ENCODE assay signal across 29 mouse cellular contexts in the genomic region with DNA sequence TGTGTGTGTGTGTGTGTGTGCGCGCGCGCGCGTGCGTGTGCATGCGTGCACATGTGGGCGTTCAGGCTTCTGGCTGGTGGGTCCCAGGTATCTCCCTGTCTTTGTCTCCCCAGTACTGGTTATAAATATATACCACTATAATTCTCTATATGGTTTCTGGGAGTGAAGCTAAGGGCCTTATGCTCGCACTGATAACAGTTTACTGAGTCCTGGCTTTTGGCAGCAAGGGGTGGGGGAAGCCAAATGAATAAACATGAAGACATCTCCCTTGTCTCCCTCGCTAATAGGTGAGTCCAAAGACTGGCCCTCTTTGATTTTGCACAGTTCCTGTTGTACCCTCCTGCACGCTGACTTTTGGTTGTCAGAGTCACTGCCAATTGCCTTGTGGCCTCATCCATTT. TPM values are rescaled to one million over a fixed set of nuclear protein-coding genes. Genes with fewer than 3 reads are reported as not detected.
A peak's percentile ranks its signal among the peaks of the same experiment; 100 is the strongest.
DNase-seq lines count a peak whose midpoint lies in the region; ATAC-seq and TF ChIP-seq lines count a peak whose summit lies in the region.
"Had no signal": no experiment of that assay in that cellular context is flagged by ENCODE, and none has a peak within 500 bp of the region (broad histone marks: within the 10 kb centered on the region; RNA-seq: fewer than 3 reads in every experiment).

No protein-coding gene starts in this region.

- DNase-seq in left cerebral cortex, adult 2 months (ENCODE audit: extremely low spot score in 1 of 2, low spot score in 2 of 2), result no peak
- no peak for DNase-seq in left cerebral cortex, adult 18-20 months (ENCODE audit: low spot score in 2 of 2)
- no peak for DNase-seq in midbrain, embryonic 10.5 days (ENCODE audit: low spot score)
- DNase-seq: adrenal gland, adult 8-10 months; adrenal gland, postnatal 14 days; adrenal gland, postnatal 36 days; B cell, adult 2 months; cerebellum, adult 18-20 months; cerebellum, adult 8-10 months; cerebellum, adult 9-11 months; cerebellum, postnatal 14 days; cerebellum, postnatal 36 days; embryo, embryonic 11 days had no signal

- no peaks in the 10 kb centered on the region for H3K4me1 ChIP-seq in midbrain, embryonic 12.5 days
- H3K4me1 ChIP-seq in midbrain, embryonic 10.5 days, result no peaks in the 10 kb centered on the region
- H3K4me1 ChIP-seq in olfactory bulb, adult 2 months (ENCODE audit: control insufficient read depth, insufficient read depth, low read length), result peaks cover 43% of the 10 kb centered on the region
- H3K4me1 ChIP-seq: embryonic facial prominence, embryonic 13.5 days; embryonic facial prominence, embryonic 15.5 days; forebrain, embryonic 10.5 days; forebrain, embryonic 12.5 days had no signal

- intact Hi-C loops in left cerebral cortex, adult 2 months (cut with DNase I), result no loop called here

- no peaks in the 10 kb centered on the region for H3K36me3 ChIP-seq in midbrain, embryonic 12.5 days
- no peaks in the 10 kb centered on the region for H3K36me3 ChIP-seq in midbrain, embryonic 10.5 days
- H3K36me3 ChIP-seq: embryonic facial prominence, embryonic 13.5 days; embryonic facial prominence, embryonic 15.5 days; forebrain, embryonic 10.5 days; forebrain, embryonic 12.5 days; G1E had no signal

- H3K9ac ChIP-seq in midbrain, embryonic 12.5 days (replicated peaks), result 0 out of 2 replicates have a peak overlapping the region, but pooled peaks have one; percentile 11
- H3K9ac ChIP-seq: embryonic facial prominence, embryonic 13.5 days; embryonic facial prominence, embryonic 15.5 days; forebrain, embryonic 12.5 days had no signal

- ATAC-seq in midbrain, embryonic 12.5 days (ENCODE audit: low FRiP score, low read depth), result no peak
- no peak for ATAC-seq in megakaryocyte, adult 5-6 weeks (ENCODE audit: poor library complexity, severe bottlenecking)
- ATAC-seq: activated CD4-positive, CD25-positive, alpha-beta regulatory T cell, adult 4 months; CD4-positive, CD25-positive, alpha-beta regulatory T cell, adult 4 months; forebrain, embryonic 14.5 days; forebrain, embryonic 16.5 days; Patski had no signal

- H3K27me3 ChIP-seq in midbrain, embryonic 12.5 days, result no peaks in the 10 kb centered on the region
- 0 out of 2 replicates have a peak, but pooled peaks cover 4% of the 10 kb centered on the region for H3K27me3 ChIP-seq in midbrain, embryonic 10.5 days (ENCODE audit: low read depth, poor library complexity, severe bottlenecking)
- H3K27me3 ChIP-seq: embryonic facial prominence, embryonic 15.5 days; Patski had no signal

- no peak for TF ChIP-seq POLR2A in olfactory bulb, adult 2 months (IDR thresholded peaks at IDR 0.05; ENCODE audit: insufficient read depth, low read depth, low read length)

- WGBS in midbrain, embryonic 12.5 days, result 92% methylated on average over 12 of the region's 12 CpGs
- WGBS in midbrain, embryonic 10.5 days, result 92% methylated on average over 12 of the region's 12 CpGs
- 90% methylated on average over 12 of the region's 12 CpGs for WGBS in olfactory bulb, adult 2 months

- no peak overlapping the region for H3K4me3 ChIP-seq in left cerebral cortex, adult 2 months
- no peak overlapping the region for H3K4me3 ChIP-seq in midbrain, embryonic 12.5 days
- no peak overlapping the region for H3K4me3 ChIP-seq in midbrain, embryonic 10.5 days
- H3K4me3 ChIP-seq in olfactory bulb, adult 2 months (ENCODE audit: insufficient read depth, low read depth, low read length), result no peak overlapping the region
- H3K4me3 ChIP-seq: embryonic facial prominence, embryonic 13.5 days; embryonic facial prominence, embryonic 15.5 days; erythroblast, embryonic 14.5 days; forebrain, embryonic 10.5 days; forebrain, embryonic 12.5 days had no signal

- no peak overlapping the region for H3K4me2 ChIP-seq in midbrain, embryonic 12.5 days (replicated peaks)
- H3K4me2 ChIP-seq: embryonic facial prominence, embryonic 13.5 days; embryonic facial prominence, embryonic 15.5 days; forebrain, embryonic 12.5 days had no signal

- H3K9me3 ChIP-seq in midbrain, embryonic 12.5 days, result no peaks in the 10 kb centered on the region
- H3K9me3 ChIP-seq in midbrain, embryonic 10.5 days (replicated peaks), result no peaks in the 10 kb centered on the region
- H3K9me3 ChIP-seq: embryonic facial prominence, embryonic 13.5 days; embryonic facial prominence, embryonic 15.5 days; forebrain, embryonic 10.5 days; forebrain, embryonic 12.5 days had no signal

- TF ChIP-seq CTCF in left cerebral cortex, adult 2 months (IDR thresholded peaks at IDR 0.05), result no peak
- TF ChIP-seq CTCF in olfactory bulb, adult 2 months (IDR thresholded peaks at IDR 0.05; ENCODE audit: insufficient read depth, low read depth, low read length), result no peak

- H3K27ac ChIP-seq in left cerebral cortex, adult 2 months, result peak overlapping the region; percentile 36; the same call in 1 of the 2 replicates
- no peak overlapping the region for H3K27ac ChIP-seq in midbrain, embryonic 12.5 days (replicated peaks)
- H3K27ac ChIP-seq in midbrain, embryonic 10.5 days (replicated peaks), result no peak overlapping the region
- H3K27ac ChIP-seq in olfactory bulb, adult 2 months (ENCODE audit: insufficient read depth, low read depth, low read length), result 0 out of 2 replicates have a peak overlapping the region, but pooled peaks have one; percentile 33
- H3K27ac ChIP-seq: embryonic facial prominence, embryonic 13.5 days; embryonic facial prominence, embryonic 15.5 days; forebrain, embryonic 10.5 days; forebrain, embryonic 12.5 days had no signal

RNA-seq across cellular contexts. Expression of a gene that starts 32.2 kb away (rescaled TPM):
- total RNA-seq in left cerebral cortex, adult 2 months (2021), result 100 to 1,000 TPM; 220 to 221 TPM
- 100 to 1,000 TPM; 200 to 217 TPM for total RNA-seq in left cerebral cortex, adult 18-20 months (2021)
- 7.7 and 9.6 TPM in 2 replicates for polyA plus RNA-seq in midbrain, embryonic 12.5 days (2016; fragmentation: Nextera tagmentation; extraction: Ambion mirVana)
- polyA plus RNA-seq in midbrain, embryonic 10.5 days (2016; fragmentation: Nextera tagmentation; extraction: Ambion mirVana), result 0.96 and 2.0 TPM in 2 replicates
- polyA plus RNA-seq in olfactory bulb, adult 2 months (2012; ENCODE audit: insufficient read depth, insufficient read length, low replicate concordance, missing spikeins), result not detected in 2 replicates
- not detected in 2 replicates for total RNA-seq in megakaryocyte, adult 5-6 weeks (2015)
- total RNA-seq in megakaryocyte, adult 5-6 weeks (2017), result not detected in 2 replicates
- total RNA-seq: CH12.LX; common myeloid progenitor, adult 5-6 weeks had no signal
- polyA plus RNA-seq: activated CD4-positive, CD25-positive, alpha-beta regulatory T cell, adult 4 months; CD4-positive, CD25-positive, alpha-beta regulatory T cell, adult 4 months; erythroblast, embryonic 14.5 days; G1E had no signal

Comparison
In these comparisons a context has a peak if more than half of its experiments do, and no peak if none do; other contexts are left out.
1. H3K27ac ChIP-seq: peak in left cerebral cortex, adult 2 months (single experiment) and olfactory bulb, adult 2 months (single experiment); none in midbrain, embryonic 12.5 days (single experiment) and midbrain, embryonic 10.5 days (single experiment).
2. RNA of a gene that starts 32.2 kb away (total RNA-seq): 220 to 221 TPM in left cerebral cortex, adult 2 months and 200 to 217 TPM in left cerebral cortex, adult 18-20 months; not detected in megakaryocyte, adult 5-6 weeks; every median in the first group is over 100 times any median in the second.